Mouse (Mus musculus) frontal cortex, postnatal 36 days (tissue): Measurements from ENCODE around the gene Tom1l2.

Source experiments
- DNase-seq, 2 experiments: peaks; one replicate each; pipeline ENCODE4 v3.0.0; 2022; ENCODE audit warnings: low spot score in 2 of 2

Tom1l2 gene

DNA sequence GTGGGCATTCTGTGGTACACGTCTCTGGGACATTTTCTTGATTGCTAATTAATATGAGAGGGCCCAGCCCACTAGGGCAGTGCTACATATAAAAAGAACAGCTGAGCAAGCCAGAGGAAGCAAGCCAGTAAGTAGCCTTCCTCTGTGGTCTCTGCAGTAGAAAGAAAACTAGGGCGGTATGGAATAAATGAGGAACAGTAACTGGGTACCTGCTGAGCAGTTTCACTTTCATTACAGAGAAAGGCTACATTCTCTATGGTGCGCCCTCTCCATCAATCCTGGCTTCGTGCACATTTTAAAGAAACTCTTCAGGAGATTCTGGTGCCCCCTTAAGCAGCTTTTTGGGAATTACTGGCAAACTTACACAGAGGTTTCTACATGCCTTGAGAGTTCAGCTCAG is 47.1 kb downstream of the Tom1l2 start:
- no peak for DNase-seq

DNA sequence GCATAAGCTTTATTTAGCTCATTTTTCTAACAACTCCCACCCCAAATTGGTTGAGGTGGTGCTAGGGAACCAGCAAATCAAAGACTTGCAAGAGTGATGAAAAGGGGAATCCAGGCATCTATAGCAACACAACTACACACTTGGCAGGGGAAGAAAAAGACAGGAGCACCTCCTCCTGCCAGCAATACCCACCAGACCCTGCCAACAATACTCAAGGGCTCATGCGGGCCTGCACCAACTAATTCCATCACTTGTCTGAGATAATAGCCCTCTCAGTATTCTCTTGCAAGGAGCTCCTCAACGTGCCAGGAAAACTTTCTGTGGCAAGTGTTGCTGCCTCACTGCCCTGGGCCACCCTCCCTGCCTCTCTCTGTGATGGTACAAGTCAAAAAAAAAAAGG is 49.2 kb downstream of the Tom1l2 start:
- no peak for DNase-seq

DNA sequence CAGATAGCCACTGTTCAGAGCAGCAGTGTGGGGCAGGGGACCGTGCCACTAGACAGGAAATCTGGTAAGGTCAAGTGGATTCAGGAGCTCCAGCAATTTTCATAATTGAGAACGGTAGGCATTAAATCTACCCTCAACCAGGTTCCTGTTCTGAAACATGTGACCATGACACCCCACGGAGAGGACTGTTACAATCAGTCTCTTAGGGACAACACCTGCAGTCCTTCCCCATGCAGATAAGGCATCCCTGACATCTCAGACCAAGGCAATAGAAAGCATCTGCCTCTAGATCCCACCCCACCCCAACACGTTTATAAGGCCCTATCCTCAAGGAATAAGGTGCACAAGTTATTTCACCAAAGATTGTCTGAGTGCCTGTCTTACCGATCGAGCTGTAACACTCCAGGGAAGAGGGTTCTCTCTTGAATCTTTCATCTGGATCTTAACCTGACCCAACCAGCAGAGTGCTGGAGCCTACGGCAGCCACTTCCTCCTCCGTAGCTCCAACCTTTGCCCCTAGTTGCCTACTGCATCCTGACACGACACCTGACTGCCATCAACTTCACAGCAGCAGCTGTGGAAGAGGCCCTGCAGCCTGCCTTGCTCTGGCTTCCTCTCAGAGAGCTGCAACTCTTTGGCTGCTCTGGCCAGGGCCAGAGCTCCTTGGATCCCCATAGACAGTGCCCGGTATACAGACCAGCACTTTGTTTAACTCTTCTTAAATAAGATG is 50.2 kb downstream of the Tom1l2 start:
- no peak for DNase-seq

DNA sequence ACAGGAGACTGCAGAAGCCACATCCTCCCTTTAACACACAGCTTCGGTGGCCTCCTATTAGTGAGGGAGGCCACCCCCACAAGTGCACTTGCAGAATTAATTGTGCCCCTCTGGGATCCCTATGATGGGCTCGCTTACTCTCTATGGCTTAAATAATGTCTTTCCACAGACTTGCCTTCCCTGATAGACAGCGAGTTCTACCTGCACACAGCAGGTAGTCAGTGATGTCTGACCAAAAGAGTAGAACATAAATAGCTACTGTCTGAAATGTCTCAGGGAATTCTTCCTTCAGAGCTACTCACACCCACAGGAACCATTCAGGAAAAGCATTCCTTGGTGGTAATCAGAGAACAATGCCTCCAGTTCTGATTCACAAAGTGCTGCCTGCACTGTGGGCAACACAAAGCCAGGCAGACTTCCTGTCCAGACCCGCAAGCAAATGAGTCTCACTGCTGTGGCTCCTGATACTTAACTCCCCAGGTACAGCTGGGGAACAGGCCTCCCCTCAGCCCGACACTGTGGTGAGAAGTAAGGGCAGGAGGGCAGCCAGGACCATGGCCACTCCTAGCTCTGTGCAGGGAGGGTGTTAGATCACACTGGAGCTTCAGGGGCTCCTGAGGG is 51.0 kb downstream of the Tom1l2 start:
- DNase-seq: no peak

DNA sequence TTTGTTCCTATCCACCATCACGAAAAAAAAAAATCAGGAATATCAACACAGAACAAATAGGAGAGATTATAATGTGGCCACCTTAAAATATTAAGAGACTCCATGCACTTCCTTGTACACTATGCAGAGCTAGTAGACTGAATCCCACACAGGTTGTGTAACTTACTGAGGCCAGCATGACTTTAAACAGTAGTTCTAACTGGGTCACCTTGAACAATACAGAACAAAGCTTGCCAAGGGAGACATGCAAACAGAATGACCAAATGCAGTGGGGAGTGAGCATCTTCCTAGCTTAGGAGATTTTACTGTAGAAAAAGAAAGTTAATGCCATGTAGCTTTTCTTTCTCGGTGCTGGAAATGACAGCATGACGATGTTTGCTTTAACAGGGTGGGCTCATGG is 52.4 kb downstream of the Tom1l2 start:
- no peak for DNase-seq

DNA sequence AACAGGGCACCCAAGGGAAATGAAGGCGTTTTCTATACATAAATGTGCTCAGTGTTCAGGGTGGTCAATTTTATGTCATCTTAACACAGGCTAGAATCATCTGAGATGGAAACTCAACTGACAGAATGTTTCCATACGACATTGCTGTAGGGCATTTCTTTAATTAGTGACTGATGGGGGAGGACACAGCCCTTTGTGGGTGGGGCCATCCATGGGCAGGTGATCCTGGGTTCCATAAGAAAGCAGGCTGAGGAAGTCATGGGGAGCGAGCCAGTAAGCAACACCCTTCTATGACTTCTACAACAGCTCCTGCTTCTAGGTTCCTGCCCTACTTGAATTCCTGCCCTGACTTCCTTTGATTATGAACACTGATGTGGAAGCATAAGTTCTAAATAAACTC is 54.9 kb downstream of the Tom1l2 start:
- no peak for DNase-seq

DNA sequence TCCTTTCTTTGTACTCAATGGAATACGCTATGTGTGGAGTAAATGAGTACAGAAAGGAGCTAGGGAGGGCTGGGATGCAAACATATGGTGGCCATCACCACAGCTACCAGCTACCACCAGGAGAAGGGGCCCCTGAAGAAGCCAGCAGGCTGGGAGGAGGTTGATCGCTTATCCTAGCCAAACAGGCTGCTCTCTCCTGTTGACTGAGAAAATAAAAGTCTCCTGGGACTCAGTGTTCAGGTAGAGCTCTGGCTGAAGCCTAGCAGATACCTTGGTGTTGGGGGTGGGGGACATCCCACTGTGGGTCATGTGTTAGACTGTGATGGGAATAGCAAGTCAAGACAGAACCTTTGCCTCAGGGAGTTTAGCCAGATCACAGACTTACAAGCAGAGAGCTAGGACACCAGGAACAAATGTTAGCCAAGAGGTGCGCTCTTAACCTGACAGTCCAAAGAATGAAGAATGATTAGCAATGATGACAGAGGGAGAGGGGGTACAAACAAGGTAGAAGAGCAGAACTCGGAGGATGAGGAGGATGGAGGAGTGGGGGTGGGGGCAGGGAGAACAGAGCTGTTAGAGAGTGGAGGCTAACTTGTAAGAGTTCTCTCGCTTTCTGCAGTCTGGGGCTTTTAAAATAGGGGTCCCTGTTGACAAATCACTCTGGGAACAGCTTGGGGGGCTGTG is 57.9 kb downstream of the Tom1l2 start:
- DNase-seq: no peak

DNA sequence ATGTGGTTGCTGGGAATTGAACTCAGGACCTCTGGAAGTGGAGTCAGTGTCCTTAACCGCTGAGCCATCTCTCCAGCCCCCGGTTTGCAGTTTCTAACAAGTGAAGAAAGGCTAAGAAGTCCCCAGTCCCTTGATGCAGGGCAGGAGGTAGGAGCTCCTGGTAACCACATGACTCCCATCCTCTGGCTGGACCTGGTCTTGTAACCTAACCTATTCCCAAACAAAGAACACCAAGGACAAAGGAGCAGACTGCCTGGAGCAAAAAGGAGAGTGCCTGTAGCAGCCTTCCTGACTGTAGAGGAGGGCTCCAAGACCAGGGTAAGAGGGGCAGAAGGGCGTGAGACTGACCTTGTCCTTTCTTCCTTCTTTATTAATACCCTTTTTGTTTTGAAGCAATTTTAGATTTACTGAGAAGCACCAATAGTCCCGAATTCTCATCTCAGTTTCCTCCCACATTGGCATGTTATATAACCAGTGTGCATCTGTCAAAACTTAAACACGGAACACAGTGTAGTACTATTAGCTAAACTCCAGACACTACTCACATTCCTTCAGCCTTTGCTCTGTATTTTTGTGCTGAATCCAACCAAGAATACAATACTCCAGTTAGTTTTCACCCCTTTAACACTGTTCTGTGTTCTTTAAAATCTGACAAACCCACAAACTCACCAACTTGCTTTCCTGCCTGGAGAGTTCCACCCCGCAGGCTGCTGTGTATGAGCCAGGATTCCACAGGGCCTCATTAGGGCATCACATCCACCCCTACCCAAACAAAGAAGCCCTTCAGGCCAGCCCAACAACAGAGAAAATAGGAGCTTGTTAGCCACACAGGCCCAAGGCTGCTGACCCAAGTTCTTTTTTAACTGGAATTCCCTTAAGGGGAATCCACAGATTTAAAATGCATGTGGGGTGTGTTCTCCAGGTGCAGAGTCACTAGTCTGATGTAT is 58.7 kb downstream of the Tom1l2 start:
- DNase-seq: no peak

DNA sequence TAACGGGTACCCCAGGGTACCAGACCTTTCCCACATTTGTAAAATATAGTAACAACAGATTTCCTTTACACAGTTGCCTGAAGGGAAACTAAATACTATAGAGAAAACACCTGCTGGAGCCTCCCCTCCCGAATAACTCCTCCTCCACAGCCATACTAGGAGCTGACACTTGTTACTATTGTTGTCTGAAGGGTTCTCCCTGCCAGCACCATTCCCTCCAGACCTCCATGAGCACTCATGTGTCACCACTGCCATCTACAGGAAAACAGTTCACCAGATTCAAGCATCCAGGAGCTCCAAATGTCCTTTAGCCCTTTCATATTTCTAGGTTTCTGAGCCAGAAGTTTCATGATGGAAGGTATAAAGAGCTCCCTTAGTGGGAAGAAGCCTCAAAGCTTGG is 60.0 kb downstream of the Tom1l2 start:
- peak in 1 of 2 experiments; percentile 72 for DNase-seq

DNA sequence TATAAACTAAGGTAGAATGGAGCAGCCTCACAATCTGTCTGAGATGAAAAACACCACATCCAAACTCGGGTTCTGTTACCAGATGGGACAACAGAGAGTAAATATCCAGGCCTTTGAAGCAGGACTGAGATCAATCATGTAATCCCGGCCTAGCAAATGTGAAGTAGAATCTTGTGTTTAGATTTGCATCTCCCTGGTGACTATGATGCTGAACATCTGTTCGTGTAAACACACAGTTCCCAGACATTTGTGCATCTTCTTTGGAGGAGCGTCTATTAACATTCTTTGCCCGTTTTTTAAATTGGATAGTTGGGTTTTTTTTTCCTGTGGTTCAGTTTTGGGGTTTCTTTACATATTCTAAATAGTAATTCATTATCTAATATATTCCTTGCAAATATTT is 63.7 kb downstream of the Tom1l2 start:
- DNase-seq: no peak

DNA sequence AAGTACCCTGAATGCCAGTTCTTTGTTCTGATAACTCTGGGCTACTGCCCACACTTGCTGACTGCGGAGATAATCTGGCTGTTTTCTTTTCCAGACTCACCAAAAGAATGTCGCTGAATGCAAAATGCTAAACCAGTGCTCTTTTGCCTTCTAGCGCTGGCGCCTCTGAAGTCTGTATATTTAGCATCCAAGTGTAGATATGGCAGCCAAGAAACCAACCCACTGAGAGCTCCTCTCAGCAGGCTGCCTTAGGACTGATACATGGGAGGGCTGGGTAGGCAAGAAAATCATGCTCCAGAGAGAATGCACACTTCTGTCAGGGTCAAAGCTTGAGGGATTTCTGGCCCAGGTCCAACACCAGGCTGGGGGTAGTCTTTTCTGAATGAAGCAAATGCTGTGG is 66.4 kb downstream of the Tom1l2 start:
- DNase-seq: peak; percentile 52 to 81

DNA sequence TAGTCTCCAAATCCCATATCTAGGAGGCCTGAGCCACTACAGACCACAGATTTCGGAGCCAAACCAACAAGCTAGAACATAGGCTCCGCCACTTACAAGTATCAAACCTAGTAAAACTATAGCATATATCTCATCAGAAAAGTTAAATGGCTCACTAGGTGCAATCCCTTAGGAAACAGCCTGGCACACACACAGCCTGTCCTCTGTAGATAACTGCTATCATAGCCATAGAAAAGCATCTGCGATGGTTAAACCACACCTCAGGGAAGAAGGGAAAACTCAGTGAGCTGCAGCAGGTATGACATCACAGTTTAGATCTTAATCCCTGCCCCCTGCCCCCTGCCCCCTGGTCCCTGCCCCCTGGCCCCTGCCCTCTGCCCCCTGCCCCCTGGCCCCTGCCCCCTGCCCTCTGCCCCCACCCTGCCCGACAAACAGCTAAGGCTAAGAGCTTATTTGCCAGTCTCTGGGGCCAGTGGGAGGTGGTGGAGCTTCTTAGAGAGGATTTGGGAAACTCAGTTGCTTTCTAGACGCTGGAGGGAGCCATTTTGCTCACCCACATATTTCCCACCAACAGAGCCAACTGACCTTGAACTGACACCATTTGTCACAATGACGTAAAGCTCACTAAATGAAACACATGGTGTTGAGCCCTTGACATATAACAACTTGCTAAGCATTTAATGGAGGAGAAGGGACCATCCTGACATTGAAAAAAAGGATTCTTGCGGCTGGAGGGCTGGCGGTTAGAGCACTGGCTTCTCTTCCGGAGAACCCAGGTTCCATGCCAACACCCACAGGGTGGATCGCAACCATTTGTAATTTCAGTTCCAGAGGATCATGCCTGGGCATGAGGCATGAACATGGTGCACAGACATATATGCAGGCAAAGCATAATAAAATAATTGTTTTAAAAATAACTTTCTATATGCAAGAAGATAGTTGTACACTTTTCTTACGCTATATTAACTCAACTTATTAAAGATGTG is 72.0 kb downstream of the Tom1l2 start:
- DNase-seq: no peak

DNA sequence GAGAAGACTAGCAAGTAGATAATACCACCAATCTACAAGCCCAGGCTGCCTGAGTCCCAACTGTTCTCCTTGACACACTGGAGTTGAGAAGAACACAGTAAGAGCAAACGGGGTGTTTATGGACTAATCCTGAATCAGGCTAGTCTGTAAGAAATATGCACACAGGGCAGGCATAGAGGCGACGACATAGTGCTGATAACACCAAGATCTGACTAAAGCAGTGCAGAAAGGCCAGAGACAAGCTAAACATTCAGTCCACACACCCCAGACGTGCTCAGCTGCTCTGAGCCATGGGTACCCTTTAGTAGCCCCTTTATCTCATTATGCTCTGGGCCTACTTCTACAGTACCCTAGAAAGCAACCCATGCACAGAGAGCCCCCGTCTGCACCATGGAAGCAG is 73.2 kb downstream of the Tom1l2 start:
- no peak for DNase-seq

DNA sequence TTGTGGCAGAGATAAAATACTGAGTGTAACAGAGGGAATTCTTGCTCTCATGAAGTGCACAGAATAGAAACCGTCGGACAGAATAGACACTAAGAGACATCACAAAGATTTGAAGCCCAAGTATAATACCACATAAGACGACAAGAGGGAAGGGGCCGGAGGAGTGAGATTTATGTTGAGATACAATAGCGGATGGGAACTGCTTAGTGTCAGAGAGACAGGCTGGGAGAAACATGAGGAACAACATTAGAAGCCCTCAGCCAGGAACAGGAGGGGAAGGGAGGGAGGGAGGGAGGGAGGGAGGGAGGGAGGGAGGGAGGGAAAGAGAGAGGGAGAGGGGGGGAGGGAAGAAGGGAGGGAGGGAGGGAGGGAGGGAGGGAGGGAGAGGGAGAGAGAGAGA is 74.9 kb downstream of the Tom1l2 start:
- no peak for DNase-seq

DNA sequence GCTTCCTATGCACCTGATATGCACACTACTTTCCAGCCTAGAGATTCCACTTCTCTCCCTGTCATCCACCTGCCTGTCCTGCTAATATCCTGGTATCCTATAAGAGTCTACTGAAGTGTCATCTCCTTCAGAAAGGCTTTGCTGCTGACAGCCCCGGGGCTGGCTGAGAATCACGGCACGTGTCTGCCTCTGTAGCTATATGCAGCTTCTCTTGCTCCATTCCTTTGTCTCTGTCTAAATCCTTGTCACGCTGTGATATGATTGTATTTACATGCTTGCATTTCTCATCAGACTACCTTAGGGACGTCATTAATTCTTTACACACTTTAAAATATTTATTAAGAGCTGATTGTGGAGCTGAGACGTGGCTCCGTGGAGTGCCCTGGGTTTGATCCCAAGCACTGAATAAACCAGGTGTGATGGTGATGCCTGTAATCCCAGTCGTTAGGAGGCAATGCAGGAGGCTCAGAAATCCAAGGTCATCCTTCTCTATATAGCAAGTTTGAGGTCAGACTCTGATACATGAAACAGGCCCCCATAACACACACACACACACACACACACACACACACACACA is 75.5 kb downstream of the Tom1l2 start:
- no peak for DNase-seq

DNA sequence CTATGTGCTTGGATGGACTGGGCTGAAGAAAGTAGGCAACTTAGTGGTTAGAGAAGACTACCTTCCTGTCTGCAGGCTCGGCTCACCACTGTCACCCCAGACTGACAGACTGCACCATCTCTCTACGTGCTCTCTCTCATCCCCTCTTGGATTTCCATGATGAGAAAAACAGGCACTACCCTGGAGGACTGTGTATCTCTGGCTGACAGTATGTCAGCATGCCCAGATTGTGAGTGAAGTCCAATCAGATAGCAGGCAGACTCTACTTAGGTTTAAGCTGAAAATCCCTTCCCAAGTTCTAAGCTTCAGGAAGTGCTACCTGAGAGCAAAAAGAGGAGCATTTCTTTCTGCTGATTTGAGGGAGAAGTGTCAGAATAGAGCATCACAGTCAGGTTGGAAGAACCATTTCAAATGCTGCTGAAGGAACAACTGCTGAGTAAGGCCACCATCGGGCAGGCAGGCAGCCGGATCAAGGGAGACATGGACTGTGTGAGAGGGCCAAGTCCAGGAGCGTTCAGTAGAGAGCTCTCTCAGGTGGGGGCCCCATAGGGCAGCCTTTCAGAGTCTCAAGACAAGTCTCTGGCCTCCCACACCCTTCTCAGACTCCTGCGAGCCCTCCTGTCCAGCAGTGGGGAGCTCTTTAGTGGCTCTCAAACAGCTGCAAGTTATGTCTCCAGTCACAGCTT is 76.2 kb downstream of the Tom1l2 start:
- DNase-seq: no peak

DNA sequence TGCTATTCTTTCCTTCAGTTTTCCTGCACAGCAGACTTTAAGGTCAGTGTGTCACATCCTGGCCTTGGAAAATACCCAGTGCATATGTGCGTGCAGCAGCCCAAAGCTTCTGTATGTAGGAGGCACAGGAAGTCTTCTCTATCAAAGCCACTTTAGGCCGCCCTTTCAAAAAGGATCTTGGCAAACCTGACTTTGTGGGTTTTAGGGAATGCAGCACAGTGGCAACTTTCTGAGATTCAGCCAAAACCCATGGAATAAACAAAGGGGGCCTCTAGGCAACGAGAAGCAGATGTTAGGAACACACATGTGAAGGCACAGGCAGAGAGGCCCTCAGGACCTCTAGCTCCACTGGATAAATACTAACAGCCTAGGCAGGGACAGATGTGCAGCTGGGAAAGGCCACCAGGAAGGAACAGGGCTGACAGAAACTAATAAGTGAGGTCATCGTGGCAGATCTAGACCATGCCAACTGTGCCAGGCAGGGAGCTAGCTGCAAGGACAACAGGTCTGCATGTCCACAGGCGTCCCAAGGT is 79.4 kb downstream of the Tom1l2 start:
- DNase-seq: no peak

DNA sequence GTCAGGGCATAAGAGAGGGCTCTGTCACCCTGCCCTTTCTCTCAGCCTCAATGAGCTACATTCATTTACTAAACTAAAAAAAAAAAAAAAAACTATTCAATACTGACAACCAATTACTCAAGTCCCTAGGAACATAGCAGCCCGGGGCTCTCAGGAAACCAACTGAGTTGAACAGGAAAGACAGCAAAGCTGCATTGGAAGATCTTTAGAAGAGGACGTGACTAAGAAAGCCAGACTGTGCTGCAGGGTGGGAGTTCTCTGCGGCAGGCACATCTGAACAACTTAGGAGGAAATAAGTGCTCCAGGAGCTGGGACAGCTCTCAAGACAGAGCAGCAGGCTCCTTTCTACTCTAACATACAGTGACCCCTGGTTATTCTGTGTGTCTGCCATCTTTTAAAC is 84.1 kb downstream of the Tom1l2 start:
- DNase-seq: no peak

DNA sequence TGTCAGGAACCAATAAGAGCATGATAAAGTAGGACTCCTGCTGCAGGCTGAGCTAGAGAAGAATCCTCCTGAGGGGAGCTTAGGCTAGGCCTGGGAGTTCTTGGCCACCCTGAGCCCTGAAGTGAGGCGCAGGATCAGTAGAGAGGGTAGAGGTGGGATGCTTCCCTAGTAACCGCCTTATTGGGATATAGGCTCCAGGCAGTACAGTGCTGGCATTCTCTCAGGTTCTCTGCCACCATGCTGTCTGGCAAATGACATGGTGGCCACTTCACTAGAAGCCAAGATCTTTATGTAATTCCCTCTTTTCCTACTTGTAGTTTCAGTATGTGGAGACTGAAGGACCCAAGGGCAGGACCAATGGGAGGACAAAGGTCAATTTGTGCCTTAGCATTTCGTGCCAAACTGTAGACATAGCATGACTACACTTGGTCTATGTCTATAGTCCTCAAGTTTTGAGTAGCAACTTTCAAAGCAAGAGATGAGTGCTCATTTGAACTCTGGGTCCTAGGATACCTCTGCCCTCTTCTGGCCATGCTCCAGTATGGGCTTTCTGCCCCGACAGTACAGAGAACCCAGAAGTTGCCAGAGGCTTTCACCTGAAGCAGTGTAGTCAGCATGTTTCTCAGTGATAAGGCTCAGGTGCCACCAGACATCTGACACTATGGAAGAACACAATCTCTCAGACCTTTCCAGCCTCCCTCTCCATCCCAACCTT is 87.3 kb downstream of the Tom1l2 start:
- no peak for DNase-seq
